Mouse (Mus musculus): ENCODE measurements around the gene Olfr1261.

The Olfr1261 gene

DNA sequence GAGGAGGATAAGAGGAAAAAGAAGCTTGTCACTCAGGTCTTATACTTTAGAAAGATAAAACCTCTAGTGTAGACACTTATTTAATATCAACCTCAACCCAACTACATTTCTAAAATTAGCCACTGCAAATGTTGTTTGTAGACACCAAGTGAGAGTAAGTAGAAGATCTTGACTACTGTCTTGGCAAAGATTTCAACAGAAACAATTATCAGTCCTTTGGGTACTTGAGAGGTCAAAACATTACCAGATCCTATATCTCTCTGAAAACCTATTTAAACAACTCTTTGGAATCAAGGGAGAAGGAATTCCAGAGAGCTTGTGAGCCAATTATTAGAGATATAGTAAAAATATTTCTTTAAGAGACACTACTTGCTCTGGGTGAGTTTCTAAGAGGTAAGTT, at the start of gene Olfr1261:
Gene Olfr1261, plus strand, starts transcription at position 301 of the 400 bp plus-strand sequence.
- no peak for DNase-seq (ENCODE audit: low spot score)

- DNase-seq (ENCODE audit: low spot score), result no peak
Observed at GRCm38 (mm10) chr2:89948564-89948963, 42.5 kb upstream of the Olfr1261 start, which contains the start of gene Olfr1259. TSS of gene Olfr1259 (minus strand) at chr2:89948664.

GRCm38 (mm10) chr2:89974184-89974583, 16.8 kb upstream of the Olfr1261 start, which contains the start of gene Olfr1260:
TSS of gene Olfr1260 (plus strand) at chr2:89974340.
- DNase-seq (ENCODE audit: low spot score), result no peak

DNA sequence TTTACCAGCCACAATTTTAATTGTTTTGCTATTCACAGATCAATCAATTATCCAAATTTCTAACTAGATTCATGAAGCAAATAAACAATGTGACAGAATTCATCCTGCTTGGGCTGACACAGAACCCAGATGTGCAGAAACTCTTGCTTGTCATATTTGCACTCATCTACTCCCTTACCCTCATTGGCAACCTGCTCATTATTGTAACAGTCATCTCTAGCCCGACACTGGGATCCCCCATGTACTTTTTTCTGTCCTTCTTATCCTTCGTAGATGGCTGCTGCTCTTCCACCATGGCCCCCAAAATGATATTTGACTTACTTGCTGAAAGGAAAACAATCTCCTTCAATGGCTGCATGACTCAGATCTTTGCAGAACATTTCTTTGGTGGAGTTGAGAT, 13.3 kb upstream of the Olfr1261 start:
- DNase-seq (ENCODE audit: low spot score), result no peak

- DNase-seq (ENCODE audit: low spot score), result no peak
Observed at GRCm38 (mm10) chr2:89999845-90000244, 8.8 kb downstream of the Olfr1261 start, which contains the start of gene Olfr1262. TSS of gene Olfr1262 (plus strand) at chr2:90000145.

DNA sequence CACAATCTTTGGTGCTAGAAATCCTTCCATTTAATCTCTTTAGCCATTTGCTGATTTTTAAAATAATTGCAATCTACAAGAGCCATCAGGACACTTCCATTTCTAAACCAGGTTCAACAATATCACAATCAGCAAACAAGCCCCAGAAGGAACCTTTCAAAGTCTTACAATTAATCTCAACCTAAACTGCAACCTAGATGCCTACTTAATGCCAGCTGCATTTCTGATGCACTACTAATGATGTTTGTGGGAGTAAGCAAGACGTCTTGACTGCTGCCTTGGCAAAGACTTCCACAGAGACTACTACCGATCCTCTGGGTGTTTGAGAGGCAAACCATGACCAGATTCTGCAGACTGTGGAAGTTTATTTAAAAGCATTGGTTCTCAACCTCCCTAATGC, 20.8 kb downstream of the Olfr1261 start, which contains the start of gene Olfr1263:
Gene Olfr1263, plus strand, starts transcription at position 301 of the 400 bp plus-strand sequence.
- DNase-seq (ENCODE audit: low spot score), result no peak

DNA sequence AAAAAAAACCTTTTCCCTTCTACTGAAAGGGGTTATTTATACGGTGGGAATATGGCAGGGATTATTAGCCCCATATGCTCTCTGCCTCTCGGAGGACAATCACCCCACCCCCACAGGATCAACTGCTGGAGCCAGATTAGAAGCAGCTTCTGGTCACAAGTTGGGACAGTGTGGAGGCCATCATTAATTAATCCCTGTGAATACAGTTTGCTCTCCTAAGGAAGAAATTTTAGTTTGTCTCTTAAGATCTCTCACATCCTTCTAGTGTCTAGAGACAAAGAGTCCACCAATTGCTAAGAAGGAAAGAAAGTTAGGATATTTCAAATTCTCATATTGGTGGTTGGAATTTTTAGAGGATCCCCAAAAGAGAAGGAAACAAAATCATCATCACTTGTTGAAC, 34.5 kb downstream of the Olfr1261 start, which contains the start of gene Olfr1264:
Gene Olfr1264, minus strand, starts transcription at position 101 of the 400 bp plus-strand sequence.
- no peak for DNase-seq (ENCODE audit: low spot score)

DNA sequence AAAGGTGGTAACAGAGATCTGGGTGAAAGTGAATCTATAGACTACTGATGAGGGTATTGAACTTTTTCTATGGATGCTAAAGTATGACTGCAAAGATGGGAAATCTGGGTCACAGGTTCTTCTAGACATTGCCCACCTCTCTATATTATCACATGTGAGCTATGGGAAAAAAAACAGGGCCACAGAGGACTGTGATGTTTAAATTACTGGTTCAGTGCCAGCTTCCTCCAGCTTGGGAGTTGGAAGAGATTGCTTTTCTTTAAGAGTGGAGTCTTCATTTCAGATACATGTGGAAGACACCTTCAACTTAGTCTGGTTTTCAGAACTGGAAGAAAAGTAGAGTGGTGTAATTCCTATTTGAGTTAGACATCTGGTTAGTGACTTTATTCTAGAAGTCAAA, 44.0 kb downstream of the Olfr1261 start, which contains the start of gene Olfr1265:
Gene Olfr1265, plus strand, starts transcription at position 301 of the 400 bp plus-strand sequence.
- DNase-seq (ENCODE audit: low spot score), result no peak

Data from testis, postnatal 10 days (tissue).